Mouse (Mus musculus) c-Kit-positive CD71-negative TER-119-negative erythroid progenitor cells, embryonic 14.5 days (primary cell): ENCODE measurements around the gene Zfp961.
"Not testable (repeated sequence)": the region's sequence is repeated elsewhere in the genome, so short reads cannot be mapped to it uniquely, and the experiment has no call there.

Source experiments
- DNase-seq: peaks from one replicate; pipeline ENCODE4 v3.0.0-alpha.2; 2013; ENCODE audit warnings: low read depth

Zfp961 gene

GRCm38 (mm10) chr8:71964051-71964450 is 13.2 kb downstream of the Zfp961 start:
- no peak for DNase-seq

DNA sequence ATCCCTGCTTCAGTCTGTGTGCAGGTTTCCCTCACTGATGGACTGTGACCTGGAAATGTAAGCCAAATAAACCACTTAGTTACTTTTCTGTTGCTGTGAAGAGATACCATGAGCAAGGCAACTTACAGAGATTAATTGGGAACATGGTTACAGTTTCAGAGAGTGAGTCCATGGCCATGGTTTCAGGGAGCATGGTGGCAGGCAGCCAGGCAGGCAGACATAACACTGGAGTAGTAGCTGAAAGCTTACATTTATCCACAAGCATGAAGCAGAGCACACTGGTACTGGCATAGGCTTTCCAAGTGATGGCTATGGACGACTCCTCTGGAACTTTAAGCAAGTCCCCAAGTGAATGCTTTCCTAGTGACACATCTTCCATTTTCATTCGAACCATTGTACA is 14.3 kb downstream of the Zfp961 start:
- DNase-seq, result no peak

DNA sequence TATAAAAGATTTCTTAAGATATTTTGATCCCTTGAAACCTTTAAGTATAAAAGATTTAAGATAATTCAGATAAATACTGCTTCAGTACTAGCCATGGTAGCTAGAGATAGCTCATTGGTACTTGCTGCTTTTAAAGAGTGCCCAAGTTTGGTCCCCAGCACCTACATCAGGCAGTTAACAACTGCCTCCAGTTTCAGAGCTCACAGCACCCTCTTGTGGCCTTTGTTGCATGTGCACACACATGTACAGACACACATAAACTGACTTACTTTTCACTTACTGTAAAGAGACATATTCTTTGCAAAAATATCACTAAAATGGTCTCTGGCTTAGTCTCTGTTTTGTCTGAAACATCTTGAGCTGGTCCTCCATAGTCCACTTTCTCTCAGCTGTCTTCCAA is 15.6 kb downstream of the Zfp961 start:
- no peak for DNase-seq

- DNase-seq, result no peak
These were observed 16.4 kb downstream of the Zfp961 start for GRCm38 (mm10) chr8:71967261-71967660.

DNA sequence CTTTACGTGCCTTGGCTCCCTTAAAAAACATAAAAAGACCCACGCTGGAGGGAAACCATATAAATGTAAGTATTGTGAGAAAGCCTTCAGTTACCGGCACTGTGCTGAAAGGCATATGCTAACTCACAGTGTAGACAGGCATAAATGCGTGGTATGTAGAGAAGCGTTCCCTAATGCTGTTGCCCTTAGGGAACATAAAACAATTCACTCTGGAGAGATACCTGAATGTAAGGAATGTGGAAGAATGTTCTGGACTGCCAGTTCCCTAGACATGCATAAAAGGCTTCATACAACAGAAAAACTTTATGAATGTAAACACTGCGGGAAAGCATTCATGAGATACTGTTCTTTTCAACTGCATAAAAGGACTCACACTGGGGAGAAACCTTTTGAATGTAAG is 17.3 kb downstream of the Zfp961 start:
- DNase-seq, result no peak

DNA sequence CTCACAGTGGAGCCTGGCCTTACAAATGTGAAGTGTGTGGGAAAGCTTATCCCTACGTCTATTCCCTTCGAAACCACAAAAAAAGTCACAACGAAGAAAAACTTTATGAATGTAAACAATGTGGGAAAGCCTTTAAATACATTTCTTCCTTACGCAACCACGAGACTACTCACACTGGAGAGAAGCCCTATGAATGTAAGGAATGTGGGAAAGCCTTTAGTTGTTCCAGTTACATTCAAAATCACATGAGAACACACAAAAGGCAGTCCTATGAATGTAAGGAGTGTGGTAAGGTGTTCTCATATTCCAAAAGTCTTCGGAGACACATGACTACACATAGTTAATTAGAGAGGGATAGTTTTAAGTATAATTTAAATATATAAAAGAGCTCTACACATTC is 17.8 kb downstream of the Zfp961 start:
- DNase-seq, result no peak

DNA sequence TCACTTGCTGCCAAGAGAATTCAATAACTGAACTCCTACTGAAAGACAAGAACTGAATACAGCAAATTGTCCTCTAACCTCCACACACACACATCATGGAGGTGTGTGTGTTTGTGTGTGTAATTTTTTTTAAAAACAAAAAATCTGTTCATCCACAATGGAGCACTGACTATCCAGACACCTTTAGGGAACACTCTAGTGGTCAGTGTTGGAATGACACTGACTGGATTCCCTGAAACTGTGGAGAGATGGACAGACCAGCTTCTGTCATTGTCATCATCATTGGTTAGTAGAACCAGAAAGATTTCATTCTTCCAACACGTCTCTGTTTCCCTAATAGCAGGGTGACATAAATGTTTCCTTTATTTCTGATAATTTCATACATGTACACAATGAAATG is 21.1 kb downstream of the Zfp961 start:
- no peak for DNase-seq

- no peak for DNase-seq
These were observed 23.4 kb downstream of the Zfp961 start for GRCm38 (mm10) chr8:71974211-71974610.

- no peak for DNase-seq
These were observed 30.2 kb downstream of the Zfp961 start for GRCm38 (mm10) chr8:71981032-71981431.

GRCm38 (mm10) chr8:71981456-71981855 is 30.6 kb downstream of the Zfp961 start:
- DNase-seq, result no peak

DNA sequence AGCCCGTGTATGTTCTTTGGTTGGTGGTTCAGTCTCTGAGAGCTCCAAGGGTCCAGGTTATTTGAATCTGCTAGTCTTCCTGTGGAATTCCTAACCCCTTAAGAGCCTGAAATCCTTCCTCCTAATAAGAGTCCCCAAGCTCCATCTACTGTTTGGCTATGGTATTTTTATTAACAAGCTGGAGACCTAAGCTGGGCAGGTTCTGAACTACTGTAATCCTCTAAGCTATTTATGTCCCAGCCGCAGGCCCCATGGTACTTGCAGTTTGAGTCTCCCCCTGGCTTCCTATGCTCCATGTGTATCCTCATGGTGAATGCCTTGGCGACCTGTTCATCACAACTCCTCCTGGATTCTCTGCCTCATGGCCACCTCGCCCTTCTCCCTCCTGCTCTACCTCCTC is 33.8 kb downstream of the Zfp961 start:
- no peak for DNase-seq

GRCm38 (mm10) chr8:71988110-71988866 is 37.5 kb downstream of the Zfp961 start:
- no peak for DNase-seq

GRCm38 (mm10) chr8:71988867-71989599 is 38.2 kb downstream of the Zfp961 start:
- no peak for DNase-seq

DNA sequence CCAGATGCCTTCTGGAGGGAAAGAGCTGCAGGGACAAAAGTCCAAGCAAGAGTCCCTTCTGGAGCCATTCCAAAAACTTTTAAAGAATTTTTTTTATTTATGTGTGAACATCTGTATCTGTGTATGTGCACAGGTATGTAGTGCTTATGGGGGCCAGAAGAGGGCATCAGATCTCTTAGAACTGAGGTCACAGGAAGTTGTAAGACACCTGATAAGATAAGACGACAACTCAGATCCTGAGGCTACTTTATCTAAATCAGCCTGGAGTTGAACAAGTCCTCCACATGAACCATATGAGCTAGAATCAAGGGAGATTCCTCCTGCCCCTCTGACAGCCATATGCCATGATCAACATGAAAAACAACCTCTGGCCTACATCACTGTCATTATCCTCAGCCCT is 48.6 kb downstream of the Zfp961 start:
- no peak for DNase-seq

GRCm38 (mm10) chr8:72000223-72000622 is 49.4 kb downstream of the Zfp961 start:
- DNase-seq, result no peak

DNA sequence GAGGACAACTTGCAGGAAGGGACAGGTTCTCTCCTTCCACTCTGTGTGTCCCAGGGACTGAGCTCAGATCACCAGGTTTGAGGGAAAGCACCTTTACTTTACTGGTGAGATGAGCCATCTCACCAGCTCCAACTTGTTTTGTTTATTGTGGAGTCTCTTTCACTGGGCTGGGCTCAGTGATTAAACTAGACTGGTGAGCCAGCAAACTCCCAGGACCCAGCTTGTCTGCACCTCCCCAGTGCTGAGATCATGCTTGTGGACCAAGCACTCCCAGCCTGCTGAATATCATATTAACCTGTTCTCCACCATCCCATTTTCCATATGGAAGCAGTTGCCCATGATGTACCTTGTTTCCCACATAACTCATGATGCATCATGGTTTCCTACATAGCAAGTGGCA is 52.1 kb downstream of the Zfp961 start:
- DNase-seq, result no peak

GRCm38 (mm10) chr8:72005912-72006311 is 55.1 kb downstream of the Zfp961 start:
- DNase-seq, result no peak

DNA sequence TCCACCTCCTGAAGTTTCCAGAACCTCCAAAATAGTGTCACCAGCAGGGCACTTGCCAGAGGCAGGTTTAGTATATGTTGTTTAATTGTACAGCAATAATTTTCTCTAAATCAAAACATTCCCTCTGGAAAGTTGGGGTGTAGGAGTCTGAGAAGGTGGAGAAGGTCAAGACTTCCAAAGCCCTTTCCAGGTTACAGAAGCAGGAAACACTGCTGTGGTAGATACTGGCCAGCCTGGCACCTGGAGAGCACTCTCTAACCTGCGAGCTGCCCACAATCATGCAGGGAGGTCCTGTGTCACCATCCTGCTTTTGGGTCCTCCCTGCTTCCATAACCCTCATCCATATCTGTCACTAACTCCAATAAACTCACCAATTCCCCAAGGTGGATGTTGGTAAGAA is 55.9 kb downstream of the Zfp961 start:
- DNase-seq, result no peak

GRCm38 (mm10) chr8:72008134-72008641 is 57.4 kb downstream of the Zfp961 start:
- peak; percentile 37 for DNase-seq

GRCm38 (mm10) chr8:72009473-72009872 is 58.6 kb downstream of the Zfp961 start, which contains the start of gene Cyp4f18:
Gene Cyp4f18 (minus strand): TSS chr8:72009626.
- no peak for DNase-seq

- not testable (repeated sequence) for DNase-seq
These were observed 62.8 kb downstream of the Zfp961 start for GRCm38 (mm10) chr8:72013506-72014228.

GRCm38 (mm10) chr8:72017339-72017738 is 66.5 kb downstream of the Zfp961 start:
- not testable (repeated sequence) for DNase-seq

DNA sequence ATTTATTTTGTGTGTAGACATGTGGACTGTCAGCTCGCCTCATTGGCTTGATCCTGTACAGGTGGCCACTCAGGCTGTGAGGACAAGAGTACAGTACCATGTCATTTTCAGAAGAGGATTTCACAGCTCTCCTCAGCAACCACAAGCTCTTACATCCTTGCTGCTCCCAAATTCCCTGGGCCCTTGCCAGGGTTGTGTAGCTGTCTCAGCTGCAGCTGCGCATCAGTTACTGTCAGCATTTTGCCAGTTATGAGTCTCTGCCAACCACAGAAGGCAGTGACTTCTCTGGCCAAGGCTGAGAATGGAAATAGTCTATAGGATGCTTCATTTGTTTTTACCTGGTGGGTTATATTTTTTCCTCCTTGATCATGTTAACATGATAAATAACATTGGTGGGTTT is 67.3 kb downstream of the Zfp961 start:
- DNase-seq, result no peak
